Mouse (Mus musculus) megakaryocyte, embryonic 14.5 days (primary cell): ENCODE measurements around the gene Cldn7.

Experiments used
- FLI1 ChIP-seq: IDR thresholded peaks from 2 replicates; pipeline ENCODE4 v1.6.1; 2012; ENCODE audit warnings: low read length, inconsistent platforms, mixed read lengths
- GATA1 ChIP-seq: IDR thresholded peaks from 3 replicates; pipeline ENCODE4 v1.6.1; 2012; ENCODE audit warnings: mixed read lengths, low read length, inconsistent platforms, borderline replicate concordance

GRCm38 (mm10) chr11:69994401-69995090, 30.0 kb downstream of the Cldn7 start:
- TF ChIP-seq GATA1 = no peak
- no peak for TF ChIP-seq FLI1
